Mouse (Mus musculus) midbrain, embryonic 12.5 days (tissue): ENCODE results near the gene Tmem117. TPM values are rescaled to one million over a fixed set of nuclear protein-coding genes. Genes with fewer than 3 reads are reported as not detected.

ENCODE experiments used
- ATAC-seq: fragments of 200-750 bp; cut with Nextera tagmentation; 2 replicates; pipeline ENCODE4 v1.8.0; 2017; ENCODE audit warnings: low read depth, moderate TSS enrichment, moderate library complexity; ENCODE audit not compliant: low FRiP score
- H3K27ac ChIP-seq: fragments of 300-500 bp; sonication (generic); replicated peaks from 2 replicates; pipeline ENCODE4 v1.5.1; 2016; ENCODE audit warnings: mild to moderate bottlenecking
- H3K27me3 ChIP-seq: fragments of 300-500 bp; sonication (generic); 2 replicates; pipeline ENCODE4 v1.6.1; 2016; ENCODE audit warnings: mild to moderate bottlenecking
- H3K36me3 ChIP-seq: fragments of 300-500 bp; sonication (generic); 2 replicates; pipeline ENCODE4 v1.6.1; 2016
- H3K4me1 ChIP-seq: fragments of 300-500 bp; sonication (generic); 2 replicates; pipeline ENCODE4 v1.6.1; 2016
- H3K4me2 ChIP-seq: fragments of 300-500 bp; sonication (generic); replicated peaks from 2 replicates; pipeline ENCODE4 v1.6.1; 2016; ENCODE audit warnings: mild to moderate bottlenecking, moderate library complexity
- H3K4me3 ChIP-seq: fragments of 300-500 bp; sonication (generic); 2 replicates; pipeline ENCODE4 v1.5.1; 2016; ENCODE audit warnings: mild to moderate bottlenecking
- H3K9ac ChIP-seq: fragments of 300-500 bp; sonication (generic); replicated peaks from 2 replicates; pipeline ENCODE4 v1.6.1; 2016; ENCODE audit warnings: mild to moderate bottlenecking, moderate library complexity
- H3K9me3 ChIP-seq: fragments of 300-500 bp; sonication (generic); 2 replicates; pipeline ENCODE4 v1.6.1; 2016; ENCODE audit warnings: mild to moderate bottlenecking
- WGBS: fragments of 180-500 bp; shearing (Covaris S2); methylation state at CpG from one replicate; pipeline ENCODE4 v1.1.7; 2016; 5-methylcytosine and 5-hydroxymethylcytosine counted together
- polyA plus RNA-seq: library from polyadenylated mRNA; unstranded; fragments of >200 nt; fragmentation: Nextera tagmentation; extraction: Ambion mirVana; gene quantifications from 2 replicates; pipeline ENCODE4 v1.2.1, GENCODE M21; 2016

Gene Tmem117
- polyA plus RNA-seq, 1 experiment from 2014 or later, result 2.2 TPM

DNA sequence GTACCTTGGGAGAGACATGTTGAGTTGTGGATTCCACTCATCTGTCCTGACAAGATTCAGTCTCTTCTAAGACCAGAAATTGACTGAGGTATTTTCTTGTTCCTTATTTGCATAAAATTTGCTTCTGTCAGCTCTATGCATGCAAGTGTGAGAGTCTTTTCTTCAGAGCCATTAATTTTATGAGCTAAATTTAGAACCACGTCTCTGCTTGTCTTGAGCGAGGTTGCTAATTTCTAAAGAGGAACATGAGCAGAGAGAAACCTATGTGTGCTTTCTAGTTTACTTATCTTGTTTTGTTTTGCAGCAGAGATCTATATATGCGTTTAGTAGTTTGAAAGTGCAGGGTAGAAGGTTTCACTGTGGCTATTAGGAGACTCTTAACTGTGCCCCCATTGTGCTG is 26.6 kb upstream of the Tmem117 start:
- Histone ChIP-seq H3K27me3 (no peaks in the 10 kb centered on the region; the same call in 1 of the 2 replicates), H3K4me1 (no peaks in the 10 kb centered on the region), H3K4me3 (no peak overlapping the region), H3K9ac (no peak overlapping the region), H3K27ac (no peak overlapping the region), H3K36me3 (no peaks in the 10 kb centered on the region), H3K4me2 (no peak overlapping the region), H3K9me3 (no peaks in the 10 kb centered on the region)
- WGBS, result 83% methylated on average over 3 of the region's 3 CpGs
- ATAC-seq, result no peak

DNA sequence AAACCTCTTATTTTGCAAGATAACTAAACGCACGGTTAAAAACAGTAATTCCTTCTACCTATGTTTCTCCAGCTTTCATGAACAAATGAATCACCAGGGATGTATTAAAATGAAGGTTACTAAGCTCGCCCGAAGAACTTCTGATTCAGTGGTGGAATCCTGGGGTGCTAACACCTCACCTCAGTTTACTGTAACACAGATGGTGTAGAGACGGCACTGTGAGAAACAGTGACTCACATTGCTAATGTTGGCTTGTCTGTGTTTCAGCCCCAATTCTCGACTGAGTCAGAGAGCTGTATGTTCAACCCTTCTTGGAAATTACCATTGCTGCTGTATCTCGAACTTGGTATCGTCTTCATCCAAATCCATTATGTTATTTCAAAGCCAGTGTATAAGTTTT is 21.3 kb upstream of the Tmem117 start:
- WGBS, result 92% methylated on average over 8 of the region's 8 CpGs
- H3K4me1 ChIP-seq, result no peaks in the 10 kb centered on the region
- no peaks in the 10 kb centered on the region for H3K36me3 ChIP-seq
- ATAC-seq, result no peak
- H3K4me3 ChIP-seq, result no peak overlapping the region
- H3K4me2 ChIP-seq, result no peak overlapping the region
- no peak overlapping the region for H3K27ac ChIP-seq
- H3K9ac ChIP-seq, result no peak overlapping the region
- H3K27me3 ChIP-seq, result no peaks in the 10 kb centered on the region
- H3K9me3 ChIP-seq, result no peaks in the 10 kb centered on the region

DNA sequence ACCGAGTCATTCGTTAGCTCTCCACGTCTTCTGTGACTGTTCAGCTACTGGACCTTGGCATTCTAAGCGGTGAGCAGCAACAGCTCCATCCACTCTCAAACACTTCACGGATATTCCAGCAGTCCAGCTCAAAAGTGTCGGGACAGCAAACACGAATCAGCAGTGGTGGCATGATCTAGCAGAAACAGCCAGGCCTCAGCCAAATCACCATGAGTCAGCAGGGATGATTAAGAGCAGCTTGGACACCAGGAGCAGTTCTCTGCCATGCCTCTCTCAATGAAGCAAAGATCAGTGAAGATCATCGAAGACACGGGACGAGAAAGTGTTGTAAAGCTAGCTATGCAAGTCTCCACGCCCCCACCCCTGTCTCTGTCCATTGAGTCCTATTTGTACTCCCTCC is 13.0 kb upstream of the Tmem117 start:
- WGBS, result 90% methylated on average over 11 of the region's 11 CpGs
- Histone ChIP-seq H3K27ac (no peak overlapping the region), H3K4me2 (no peak overlapping the region), H3K4me1 (no peaks in the 10 kb centered on the region), H3K9me3 (no peaks in the 10 kb centered on the region), H3K36me3 (no peaks in the 10 kb centered on the region), H3K4me3 (no peak overlapping the region), H3K9ac (no peak overlapping the region), H3K27me3 (no peaks in the 10 kb centered on the region)
- no peak for ATAC-seq

DNA sequence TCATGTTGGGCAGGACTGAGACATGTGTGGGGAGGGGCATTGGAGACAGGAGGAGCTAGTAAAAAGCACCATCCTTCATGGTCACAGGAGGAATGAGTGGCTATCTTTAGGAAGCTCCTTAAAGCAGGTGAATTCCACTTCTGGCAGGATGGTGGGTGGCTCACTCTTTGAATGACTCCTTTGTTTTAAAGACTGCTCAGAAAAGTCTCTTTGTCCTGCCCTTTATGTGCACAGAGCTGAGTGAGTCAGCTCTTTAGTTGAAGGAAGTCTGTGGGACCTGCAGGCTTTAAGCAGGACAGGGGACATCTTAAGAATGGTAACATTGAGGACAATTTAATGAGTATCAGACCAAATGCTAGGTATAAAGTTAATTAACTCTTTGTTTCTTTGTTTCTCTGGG is 8.1 kb upstream of the Tmem117 start:
- Histone ChIP-seq H3K27ac (no peak overlapping the region), H3K27me3 (no peaks in the 10 kb centered on the region), H3K9ac (no peak overlapping the region), H3K4me1 (no peaks in the 10 kb centered on the region), H3K4me2 (no peak overlapping the region), H3K4me3 (no peak overlapping the region), H3K9me3 (no peaks in the 10 kb centered on the region), H3K36me3 (no peaks in the 10 kb centered on the region)
- no peak for ATAC-seq

DNA sequence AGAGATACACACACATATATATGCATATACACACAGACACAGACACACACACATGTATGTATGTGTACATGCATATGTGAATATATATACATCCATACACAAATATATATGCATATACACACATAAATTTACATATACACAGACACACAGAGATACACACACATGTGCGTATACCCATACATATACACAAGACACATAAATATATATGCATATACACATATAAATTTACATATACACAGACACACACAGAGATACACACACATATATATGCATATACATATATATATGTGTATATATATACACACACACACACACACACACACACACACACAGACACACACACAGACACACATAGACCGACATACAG is 586 bp upstream of the Tmem117 start:
- Histone ChIP-seq H3K4me2 (peak overlapping the region; percentile 100), H3K4me3 (peak overlapping the region; percentile 78), H3K4me1 (peaks cover 4% of the 10 kb centered on the region; the same call in 1 of the 2 replicates), H3K27me3 (peaks cover 31% of the 10 kb centered on the region), H3K27ac (no peak overlapping the region), H3K9me3 (no peaks in the 10 kb centered on the region), H3K9ac (peak overlapping the region; percentile 78; the same call in 1 of the 2 replicates), H3K36me3 (no peaks in the 10 kb centered on the region)
- peak; percentile 32 for ATAC-seq
- WGBS, result 51% methylated on average over 2 of the region's 2 CpGs

DNA sequence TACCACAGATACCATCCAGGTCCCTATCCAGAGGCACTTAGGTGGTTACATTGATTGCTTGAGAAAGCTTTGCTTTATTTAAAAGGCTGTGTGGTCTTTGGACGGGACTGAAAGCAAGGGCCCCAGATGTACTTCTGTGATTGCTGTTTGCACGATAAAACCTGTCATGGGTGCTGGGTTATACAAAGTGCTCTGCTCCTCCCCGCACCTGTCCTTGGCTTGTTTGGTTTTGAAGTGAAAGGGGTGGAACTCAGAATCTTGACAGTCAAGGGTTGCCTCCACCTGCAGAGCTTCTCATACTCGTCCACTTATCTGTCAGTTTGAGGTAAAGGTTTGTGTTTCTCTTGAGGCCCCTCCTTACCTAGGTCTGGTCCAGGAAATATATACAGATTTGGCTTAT is 1.5 kb downstream of the Tmem117 start:
- H3K4me3 ChIP-seq, result no peak overlapping the region
- H3K27ac ChIP-seq, result no peak overlapping the region
- H3K9me3 ChIP-seq, result no peaks in the 10 kb centered on the region
- 83% methylated on average over 4 of the region's 4 CpGs for WGBS
- no peak overlapping the region for H3K4me2 ChIP-seq
- peaks cover 4% of the 10 kb centered on the region; the same call in 1 of the 2 replicates for H3K4me1 ChIP-seq
- ATAC-seq, result no peak
- H3K36me3 ChIP-seq, result no peaks in the 10 kb centered on the region
- no peak overlapping the region for H3K9ac ChIP-seq
- H3K27me3 ChIP-seq, result peaks cover 31% of the 10 kb centered on the region

DNA sequence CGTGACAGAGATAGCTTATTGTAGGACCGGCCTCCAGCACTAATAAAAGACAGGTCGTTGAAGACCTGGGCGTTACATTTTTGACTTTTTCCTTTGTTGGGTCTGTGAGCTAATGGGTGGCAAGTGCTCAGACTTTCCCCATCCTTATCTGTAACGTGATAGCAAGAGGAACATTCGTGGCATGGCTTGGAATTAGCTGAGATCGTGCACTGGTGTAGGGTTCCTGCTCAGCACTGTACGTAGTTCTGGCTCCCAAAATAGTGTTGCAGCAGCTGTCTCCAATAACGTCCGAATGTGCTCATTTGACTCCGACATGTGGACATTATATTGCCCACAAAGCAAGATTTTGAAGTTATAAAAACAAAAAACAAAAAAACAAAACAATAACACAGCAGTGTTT is 5.5 kb downstream of the Tmem117 start:
- H3K9ac ChIP-seq, result no peak overlapping the region
- H3K4me1 ChIP-seq, result no peaks in the 10 kb centered on the region
- WGBS, result 83% methylated on average over 11 of the region's 11 CpGs
- H3K27ac ChIP-seq, result no peak overlapping the region
- H3K4me2 ChIP-seq, result no peak overlapping the region
- peaks cover 18% of the 10 kb centered on the region for H3K27me3 ChIP-seq
- H3K36me3 ChIP-seq, result no peaks in the 10 kb centered on the region
- no peak overlapping the region for H3K4me3 ChIP-seq
- ATAC-seq, result no peak
- no peaks in the 10 kb centered on the region for H3K9me3 ChIP-seq

DNA sequence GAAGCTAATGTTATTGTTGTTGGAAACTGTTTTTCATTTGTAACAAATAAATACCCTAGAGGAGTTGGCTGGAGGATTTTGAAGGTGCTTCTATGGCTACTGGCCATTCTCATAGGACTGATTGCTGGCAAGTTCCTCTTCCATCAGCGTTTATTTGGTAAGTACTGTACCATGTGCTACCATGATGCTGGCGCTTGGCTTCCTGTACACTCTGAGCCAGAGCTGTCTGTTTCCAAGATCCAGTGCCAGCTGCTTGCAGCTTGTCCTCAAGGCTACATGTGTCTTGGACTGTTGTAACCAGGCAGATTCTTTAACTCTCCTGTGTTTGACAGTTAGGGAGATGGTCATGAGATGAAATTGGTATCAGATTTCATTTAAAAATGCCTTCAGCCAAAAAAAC is 9.2 kb downstream of the Tmem117 start:
- 93% methylated on average over 2 of the region's 2 CpGs for WGBS
- Histone ChIP-seq H3K9me3 (no peaks in the 10 kb centered on the region), H3K4me2 (no peak overlapping the region), H3K4me3 (no peak overlapping the region), H3K4me1 (no peaks in the 10 kb centered on the region), H3K27me3 (no peaks in the 10 kb centered on the region), H3K9ac (no peak overlapping the region), H3K36me3 (no peaks in the 10 kb centered on the region), H3K27ac (no peak overlapping the region)
- no peak for ATAC-seq

DNA sequence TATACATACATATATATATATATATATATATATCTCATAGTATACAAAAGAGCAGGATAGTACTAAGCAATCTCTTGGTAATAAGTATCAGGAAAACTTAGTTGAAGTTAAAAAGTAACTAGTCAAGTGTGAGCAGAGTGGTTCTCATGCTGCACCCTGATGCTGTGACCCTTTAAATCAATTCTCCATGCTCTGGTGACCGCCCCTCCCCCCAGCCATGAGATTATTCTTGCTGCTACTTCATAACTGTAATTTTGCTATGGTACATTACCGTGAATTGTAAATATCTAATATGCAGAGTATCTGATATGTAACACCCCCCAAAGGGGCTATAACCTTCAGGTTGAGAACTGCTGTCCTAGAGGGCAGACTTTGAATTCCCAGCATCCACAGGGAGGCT is 10.1 kb downstream of the Tmem117 start:
- WGBS, result 72% methylated on average over 2 of the region's 2 CpGs
- Histone ChIP-seq H3K9ac (no peak overlapping the region), H3K4me3 (no peak overlapping the region), H3K27ac (no peak overlapping the region), H3K36me3 (no peaks in the 10 kb centered on the region), H3K4me1 (no peaks in the 10 kb centered on the region), H3K4me2 (no peak overlapping the region), H3K9me3 (no peaks in the 10 kb centered on the region), H3K27me3 (no peaks in the 10 kb centered on the region)
- no peak for ATAC-seq

DNA sequence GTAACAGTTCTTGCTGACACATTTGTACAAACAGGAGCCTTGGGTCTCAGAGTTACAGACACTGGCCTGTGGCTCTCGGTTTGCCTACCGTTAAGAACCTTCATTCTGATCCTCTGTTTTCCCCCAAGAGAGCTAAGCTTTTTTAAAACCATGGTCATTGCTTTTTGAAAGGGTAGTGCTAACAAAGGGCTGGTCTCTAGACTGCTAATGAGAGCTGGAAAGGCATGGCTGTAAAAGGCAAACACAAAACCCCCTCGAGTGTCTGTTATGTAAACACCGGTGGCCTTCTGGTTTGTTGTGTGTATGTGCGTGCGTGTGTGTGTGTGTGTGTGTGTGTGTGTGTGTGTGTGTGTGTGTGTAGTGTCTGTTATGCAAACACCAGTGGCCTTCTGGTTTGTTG is 17.0 kb downstream of the Tmem117 start:
- Histone ChIP-seq H3K27ac (peak overlapping the region; percentile 54), H3K27me3 (peaks cover 2% of the 10 kb centered on the region; the same call in 1 of the 2 replicates), H3K4me2 (no peak overlapping the region), H3K9me3 (no peaks in the 10 kb centered on the region), H3K9ac (no peak overlapping the region), H3K4me3 (no peak overlapping the region), H3K4me1 (peaks cover 21% of the 10 kb centered on the region), H3K36me3 (no peaks in the 10 kb centered on the region)
- WGBS, result 37% methylated on average over 6 of the region's 6 CpGs
- ATAC-seq, result no peak

DNA sequence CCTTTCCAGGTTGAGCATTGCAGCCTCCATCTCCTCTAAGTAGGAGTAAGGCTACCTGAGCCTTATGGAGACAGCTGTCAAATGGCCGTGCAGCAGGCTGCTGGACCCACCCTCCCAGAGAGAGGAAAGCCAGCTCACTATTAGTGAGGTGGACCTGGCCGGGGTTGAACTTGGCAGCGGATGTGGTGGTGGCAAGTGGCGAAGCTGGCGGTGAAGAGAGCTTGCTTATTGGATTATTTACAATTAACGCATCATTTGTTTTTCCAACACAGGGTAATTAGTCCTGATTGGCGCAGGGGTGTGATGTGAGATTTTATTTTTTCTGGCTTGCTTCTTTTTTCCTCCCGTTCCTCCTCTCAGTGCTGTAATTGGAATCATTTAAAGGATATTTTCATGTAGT is 19.4 kb downstream of the Tmem117 start:
- H3K9me3 ChIP-seq, result no peaks in the 10 kb centered on the region
- no peak overlapping the region for H3K4me3 ChIP-seq
- H3K27me3 ChIP-seq, result peaks cover 2% of the 10 kb centered on the region; the same call in 1 of the 2 replicates
- no peaks in the 10 kb centered on the region for H3K36me3 ChIP-seq
- no peak overlapping the region for H3K4me2 ChIP-seq
- H3K27ac ChIP-seq, result no peak overlapping the region
- WGBS, result 82% methylated on average over 8 of the region's 8 CpGs
- no peak for ATAC-seq
- no peak overlapping the region for H3K9ac ChIP-seq
- H3K4me1 ChIP-seq, result peaks cover 24% of the 10 kb centered on the region

DNA sequence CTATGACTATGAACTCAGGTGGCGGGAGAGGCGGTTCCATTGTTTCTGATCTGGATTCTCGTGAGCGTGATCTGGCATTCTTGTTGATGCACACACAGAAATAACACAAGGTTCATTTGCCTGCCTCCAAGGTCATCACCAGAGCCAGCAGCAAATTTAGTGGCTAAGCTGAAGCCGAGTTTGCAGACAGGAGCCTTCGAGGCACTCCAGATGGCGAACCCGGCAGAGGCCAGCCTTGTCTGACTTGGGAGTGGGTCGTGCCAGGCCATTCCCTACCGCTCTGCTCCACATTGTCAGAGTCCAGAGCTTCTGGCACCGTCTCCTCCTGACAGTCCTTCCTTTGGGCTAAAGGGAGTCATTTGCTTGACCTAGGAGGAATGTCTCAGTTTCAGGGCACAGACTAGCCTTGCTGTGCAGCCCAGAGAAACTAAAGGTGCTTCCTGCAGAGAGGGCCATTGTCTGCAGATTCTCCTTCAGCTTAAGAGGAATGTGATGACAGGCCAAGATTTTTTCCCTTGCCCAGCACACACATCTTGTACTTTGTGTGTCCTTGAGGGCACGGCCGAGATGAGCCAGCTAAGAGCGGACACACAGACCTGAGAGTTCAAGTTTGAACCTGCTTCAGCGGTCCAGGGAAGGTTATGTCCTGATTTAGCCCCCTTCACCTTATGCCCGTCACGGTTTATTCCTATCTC is 20.2 kb downstream of the Tmem117 start:
- Histone ChIP-seq H3K27ac (no peak overlapping the region), H3K27me3 (peaks cover 2% of the 10 kb centered on the region; the same call in 1 of the 2 replicates), H3K4me1 (peaks cover 24% of the 10 kb centered on the region), H3K36me3 (no peaks in the 10 kb centered on the region), H3K4me3 (no peak overlapping the region), H3K4me2 (no peak overlapping the region), H3K9me3 (no peaks in the 10 kb centered on the region), H3K9ac (0 out of 2 replicates have a peak overlapping the region, but pooled peaks have one; percentile 17)
- ATAC-seq, result no peak
- 47% methylated on average over 17 of the region's 17 CpGs for WGBS

DNA sequence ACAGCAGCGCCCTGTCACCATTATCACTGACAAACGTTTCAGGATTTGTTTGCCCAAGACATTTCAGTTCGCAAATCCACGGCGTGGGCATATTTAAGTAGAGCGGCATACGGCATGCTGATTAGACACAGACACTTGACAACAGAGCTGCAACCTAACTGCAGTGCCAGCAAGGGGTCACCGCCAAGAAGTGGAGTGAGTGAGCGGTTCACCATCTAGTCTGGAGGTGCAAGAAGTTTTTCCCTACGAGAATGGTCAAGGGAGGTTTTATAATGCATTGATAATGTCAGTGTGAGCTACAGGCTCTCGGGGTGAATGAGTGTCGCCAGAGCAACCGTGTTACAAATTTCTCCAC is 20.7 kb downstream of the Tmem117 start:
- H3K36me3 ChIP-seq, result no peaks in the 10 kb centered on the region
- H3K9me3 ChIP-seq, result no peaks in the 10 kb centered on the region
- peaks cover 24% of the 10 kb centered on the region for H3K4me1 ChIP-seq
- no peak overlapping the region for H3K4me3 ChIP-seq
- H3K4me2 ChIP-seq, result no peak overlapping the region
- H3K27me3 ChIP-seq, result peaks cover 2% of the 10 kb centered on the region; the same call in 1 of the 2 replicates
- 50% methylated on average over 13 of the region's 13 CpGs for WGBS
- H3K27ac ChIP-seq, result no peak overlapping the region
- no peak for ATAC-seq
- H3K9ac ChIP-seq, result no peak overlapping the region
